Mouse (Mus musculus) kidney, adult 2 months (tissue): ENCODE results near the gene Mrps31. TPM values are rescaled to one million over a fixed set of nuclear protein-coding genes. Genes with fewer than 3 reads are reported as not detected.

Experiments
- DNase-seq: peaks from one replicate; pipeline ENCODE4 v3.0.0; 2021
- H3K27ac ChIP-seq: fragments of 200-500 bp; 2 replicates; pipeline ENCODE4 v1.5.1; 2012; ENCODE audit warnings: low read depth, low read length, control low read depth, inconsistent platforms; ENCODE audit not compliant: insufficient read depth
- H3K27me3 ChIP-seq: fragments of 200-500 bp; replicated peaks from 2 replicates; pipeline ENCODE4 v1.6.1; 2012; ENCODE audit warnings: mild to moderate bottlenecking, moderate library complexity, low read length, inconsistent platforms; ENCODE audit not compliant: control insufficient read depth, insufficient read depth
- H3K36me3 ChIP-seq: fragments of 200-500 bp; 2 replicates; pipeline ENCODE4 v1.6.1; 2012; ENCODE audit warnings: mild to moderate bottlenecking, moderate library complexity, low read length, inconsistent platforms; ENCODE audit not compliant: control insufficient read depth, insufficient read depth
- H3K4me1 ChIP-seq: fragments of 200-500 bp; 2 replicates; pipeline ENCODE4 v1.6.1; 2011; ENCODE audit warnings: low read length; ENCODE audit not compliant: control insufficient read depth, insufficient read depth
- H3K4me3 ChIP-seq: fragments of 200-500 bp; 2 replicates; pipeline ENCODE4 v1.5.1; 2011; ENCODE audit warnings: mild to moderate bottlenecking, low read depth, low read length, control low read depth; ENCODE audit not compliant: insufficient read depth
- CTCF ChIP-seq: fragments of 200-500 bp; conservative IDR thresholded peaks from 2 replicates; pipeline ENCODE4 v1.5.1; 2011; ENCODE audit warnings: low read depth, mild to moderate bottlenecking, control low read depth, low read length, moderate library complexity, mixed read lengths; ENCODE audit not compliant: insufficient read depth, insufficient read length
- POLR2A ChIP-seq: fragments of 200-500 bp; IDR thresholded peaks from one replicate; pipeline ENCODE4 v1.6.1; 2011; ENCODE audit warnings: low read depth, low read length, control low read depth
- WGBS: fragments of 180-500 bp; shearing (Covaris S2); methylation state at CpG from one replicate; pipeline ENCODE4 v1.1.7; 2018; 5-methylcytosine and 5-hydroxymethylcytosine counted together
- polyA plus RNA-seq: library from polyadenylated mRNA; depleted of rRNA; stranded (reverse); fragments of >200 nt; gene quantifications from 2 replicates; pipeline ENCODE4 v1.2.3, GENCODE M21; 2012; rRNA removed

The Mrps31 gene
- polyA plus RNA-seq, 1 experiment = 10.5 TPM

- WGBS = 75% methylated on average over 2 of the region's 2 CpGs
- H3K4me3 ChIP-seq = no peak overlapping the region
- no peak for DNase-seq
- no peak overlapping the region for H3K27ac ChIP-seq
- no peaks in the 10 kb centered on the region for H3K27me3 ChIP-seq
- H3K4me1 ChIP-seq = peaks cover 4% of the 10 kb centered on the region; the same call in 1 of the 2 replicates
- TF ChIP-seq POLR2A = no peak
- peak; percentile 35 for TF ChIP-seq CTCF
- H3K36me3 ChIP-seq = no peaks in the 10 kb centered on the region
Observed at GRCm38 (mm10) chr8:22403235-22403634, 7.9 kb upstream of the Mrps31 start.

GRCm38 (mm10) chr8:22405733-22406132 is 5.4 kb upstream of the Mrps31 start:
- H3K27me3 ChIP-seq = no peaks in the 10 kb centered on the region
- H3K27ac ChIP-seq = no peak overlapping the region
- TF ChIP-seq CTCF = no peak
- no peaks in the 10 kb centered on the region for H3K4me1 ChIP-seq
- H3K4me3 ChIP-seq = no peak overlapping the region
- WGBS = 63% methylated on average over 6 of the region's 6 CpGs
- H3K36me3 ChIP-seq = no peaks in the 10 kb centered on the region
- DNase-seq = no peak

- WGBS = 12% methylated on average over 16 of the region's 16 CpGs
- no peak for DNase-seq
- H3K36me3 ChIP-seq = no peaks in the 10 kb centered on the region
- H3K27me3 ChIP-seq = no peaks in the 10 kb centered on the region
- H3K4me1 ChIP-seq = peaks cover 5% of the 10 kb centered on the region; the same call in 1 of the 2 replicates
- TF ChIP-seq POLR2A (no peak), CTCF (no peak)
- H3K4me3 ChIP-seq = peak overlapping the region; percentile 67
- no peak overlapping the region for H3K27ac ChIP-seq
Observed at GRCm38 (mm10) chr8:22410688-22411281, 376 bp upstream of the Mrps31 start.

- Histone ChIP-seq H3K27ac (no peak overlapping the region), H3K36me3 (no peaks in the 10 kb centered on the region), H3K4me3 (peak overlapping the region; percentile 67), H3K4me1 (peaks cover 5% of the 10 kb centered on the region; the same call in 1 of the 2 replicates), H3K27me3 (no peaks in the 10 kb centered on the region)
- no peak for DNase-seq
- 9% methylated on average over 8 of the region's 8 CpGs for WGBS
- TF ChIP-seq CTCF (no peak), POLR2A (no peak)
Observed at GRCm38 (mm10) chr8:22411971-22412370, 810 bp downstream of the Mrps31 start.

Other genes starting within 250 kb of the Mrps31 start
- gene Nek3, start 244.9 kb upstream of the Mrps31 start, polyA plus RNA-seq = 1.6 and 1.7 TPM in 2 replicates
- gene Ckap2, start 225.5 kb upstream of the Mrps31 start, polyA plus RNA-seq = 0.38 and 0.64 TPM in 2 replicates
- gene Vps36, start 218.6 kb upstream of the Mrps31 start, polyA plus RNA-seq = 12.0 and 15.0 TPM in 2 replicates
- gene Thsd1, start 184.0 kb upstream of the Mrps31 start, polyA plus RNA-seq = 2.7 and 3.1 TPM in 2 replicates
- gene Tpte, start 127.9 kb upstream of the Mrps31 start, polyA plus RNA-seq = not detected in 2 replicates
- 53.8 and 60.2 TPM in 2 replicates for gene Slc25a15, start 12.8 kb upstream of the Mrps31 start, polyA plus RNA-seq